Mouse (Mus musculus): ENCODE data around the gene Hmga1. TPM values are rescaled to one million over a fixed set of nuclear protein-coding genes. Genes with fewer than 3 reads are reported as not detected.

Gene Hmga1
- total RNA-seq, 2 experiments from 2014 or later = 31.9 to 32.7 TPM

GRCm38 (mm10) chr17:27583185-27583894 is 27.0 kb downstream of the Hmga1 start:
- no peak for DNase-seq (ENCODE audit: low spot score)

- peak; percentile 49 for DNase-seq (ENCODE audit: low spot score)
These were observed 30.4 kb downstream of the Hmga1 start for GRCm38 (mm10) chr17:27586661-27587060.

DNA sequence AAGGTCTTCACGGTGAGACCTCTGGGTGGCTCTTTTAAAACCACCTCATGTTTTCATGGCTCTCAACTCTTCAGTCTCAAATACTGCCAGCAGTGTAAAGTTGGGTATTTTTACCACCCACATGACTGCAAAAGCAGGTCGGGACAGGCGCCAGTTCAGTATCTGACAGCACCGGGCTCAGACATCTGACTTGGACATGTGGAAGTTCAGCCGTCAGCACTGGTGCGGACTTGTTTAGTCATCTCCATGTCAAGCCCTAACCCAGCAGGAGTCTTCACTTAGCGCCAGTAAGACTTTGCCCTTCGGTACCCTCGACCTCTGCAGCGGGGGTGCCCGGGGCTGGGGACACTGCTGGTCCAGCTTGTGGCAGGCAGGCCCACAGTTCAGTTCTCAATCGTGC is 31.0 kb downstream of the Hmga1 start:
- peak; percentile 83 for DNase-seq (ENCODE audit: low spot score)

- no peak for DNase-seq (ENCODE audit: low spot score)
These were observed 31.9 kb downstream of the Hmga1 start for GRCm38 (mm10) chr17:27588231-27588630.

DNA sequence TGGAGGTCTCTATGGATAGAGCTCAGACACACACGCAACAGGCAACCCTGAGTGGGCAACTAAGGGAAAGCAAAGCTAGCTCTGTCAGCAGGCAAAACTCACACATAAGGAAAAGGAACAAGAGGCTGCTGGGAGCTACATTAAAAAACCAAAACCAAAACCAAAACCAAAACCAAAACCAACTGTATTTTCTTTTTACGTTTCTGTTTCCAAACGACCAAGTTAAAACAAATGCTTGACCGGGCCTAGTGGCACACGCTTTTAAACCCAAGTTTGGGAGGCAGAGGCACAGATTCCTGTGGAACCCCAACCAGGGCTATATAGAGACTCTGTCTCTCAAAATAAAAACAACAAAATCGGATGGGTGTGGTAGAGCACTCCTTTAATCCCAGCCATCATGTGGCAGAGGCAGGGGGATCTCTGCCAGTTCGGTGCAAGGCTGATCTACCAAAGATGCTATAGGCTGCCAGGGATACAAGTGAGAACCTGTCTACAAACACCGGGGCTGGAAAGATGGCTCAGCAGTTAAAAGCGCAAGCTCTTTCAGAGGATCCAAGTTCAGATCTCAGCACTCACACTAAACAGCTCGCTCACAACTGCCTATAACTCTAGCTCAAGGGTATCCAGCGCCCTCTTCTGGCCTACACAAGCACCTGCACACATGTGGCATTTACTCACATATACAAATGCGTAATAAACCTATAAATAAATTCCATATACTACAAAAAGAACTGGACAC is 35.7 kb downstream of the Hmga1 start:
- no peak for DNase-seq (ENCODE audit: low spot score)

GRCm38 (mm10) chr17:27592565-27592910 is 36.2 kb downstream of the Hmga1 start:
- DNase-seq (ENCODE audit: low spot score) = no peak

DNA sequence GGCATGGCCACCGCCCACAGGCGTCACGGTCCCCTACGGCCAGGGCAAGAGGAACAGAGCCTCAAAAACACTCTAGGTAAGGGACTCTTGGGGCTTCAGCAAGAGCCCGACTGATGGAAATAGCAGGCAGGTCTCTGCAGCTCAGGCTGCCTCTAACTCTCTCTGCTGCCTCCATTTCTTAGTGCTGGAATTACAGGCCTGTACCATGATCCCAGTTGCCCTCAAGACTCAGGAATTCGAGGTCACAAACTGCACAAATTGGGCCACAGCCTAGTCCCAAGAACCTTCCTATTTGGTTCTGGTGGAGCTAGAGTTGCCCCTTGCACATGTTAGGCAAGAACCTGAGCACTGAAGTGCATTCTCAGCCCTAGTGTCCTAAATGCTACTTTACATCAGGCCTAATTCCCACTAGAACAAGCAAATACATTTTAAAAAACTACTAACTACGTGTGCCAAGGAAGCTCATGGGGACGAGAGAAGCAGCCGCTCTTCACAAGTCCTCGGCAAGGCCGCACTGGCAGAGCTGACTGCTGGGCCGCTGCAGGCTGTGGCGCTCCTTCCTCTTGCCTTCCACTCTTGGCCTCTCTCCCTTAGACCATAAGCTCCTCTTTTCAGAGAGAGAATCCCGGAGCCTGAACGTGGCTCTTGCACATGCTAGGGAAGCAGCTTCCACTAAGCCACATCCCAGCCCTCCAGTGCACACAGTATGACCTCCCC is 39.5 kb downstream of the Hmga1 start:
- no peak for DNase-seq (ENCODE audit: low spot score)

DNA sequence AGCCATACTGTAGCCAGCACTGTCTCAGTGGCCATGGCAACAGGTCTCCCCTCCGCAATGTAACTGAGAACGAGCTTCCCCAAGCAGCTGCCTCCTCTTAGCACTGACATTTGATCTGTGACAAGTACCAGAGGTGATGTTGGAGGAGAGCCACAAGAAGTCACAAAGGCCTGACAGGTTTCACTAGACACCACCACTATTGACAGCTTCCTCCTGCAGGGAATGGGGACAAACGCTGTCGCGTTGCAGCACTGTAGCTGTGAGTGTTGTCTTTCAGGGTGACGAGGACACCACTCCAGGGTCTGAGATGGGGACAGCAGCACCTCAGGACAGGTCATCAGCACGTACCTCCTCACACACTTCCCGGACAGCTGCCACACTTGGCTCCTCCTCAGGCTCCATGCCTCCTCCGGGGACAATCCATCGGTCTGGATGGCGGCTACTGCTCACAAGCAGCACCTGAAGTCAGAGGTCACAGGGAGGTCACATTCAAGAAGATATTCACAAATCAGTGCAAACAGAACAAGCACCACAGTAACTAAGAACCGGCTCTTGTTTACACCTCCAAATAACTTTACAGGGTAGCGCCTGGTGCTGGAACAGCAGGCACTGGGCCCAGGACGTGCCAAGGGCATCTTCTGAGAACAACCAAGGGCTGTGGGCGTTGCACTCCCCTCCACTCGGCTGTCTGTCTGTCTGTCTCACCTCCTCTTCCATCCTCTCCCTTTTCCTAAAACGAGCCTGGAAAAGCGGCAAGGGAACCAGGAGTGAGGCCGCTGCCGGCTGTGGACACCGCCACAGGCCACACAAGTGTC is 40.3 kb downstream of the Hmga1 start:
- DNase-seq (ENCODE audit: low spot score) = peak; percentile 59

GRCm38 (mm10) chr17:27600286-27600685 is 44.0 kb downstream of the Hmga1 start:
- DNase-seq (ENCODE audit: low spot score) = no peak

GRCm38 (mm10) chr17:27600869-27601268 is 44.6 kb downstream of the Hmga1 start:
- no peak for DNase-seq (ENCODE audit: low spot score)

DNA sequence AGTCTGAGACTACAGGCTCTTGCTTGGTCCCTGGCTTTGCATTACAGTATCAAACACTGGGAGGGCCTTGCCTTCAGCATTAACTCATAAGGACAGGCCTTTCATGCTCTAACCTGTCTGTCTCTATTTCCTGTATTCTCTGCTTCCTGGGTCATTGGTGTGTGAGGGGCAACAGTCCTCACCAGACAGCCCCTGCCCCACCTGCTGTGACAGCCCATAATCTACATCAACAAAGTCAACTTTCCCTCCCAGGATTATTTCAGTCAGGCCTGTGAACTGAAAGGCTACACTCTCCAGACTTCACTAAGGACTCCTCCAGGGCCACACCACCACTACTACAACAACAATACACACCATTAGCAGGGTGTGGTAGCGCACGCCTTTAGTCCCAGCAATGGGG is 46.7 kb downstream of the Hmga1 start:
- DNase-seq (ENCODE audit: low spot score) = no peak

DNA sequence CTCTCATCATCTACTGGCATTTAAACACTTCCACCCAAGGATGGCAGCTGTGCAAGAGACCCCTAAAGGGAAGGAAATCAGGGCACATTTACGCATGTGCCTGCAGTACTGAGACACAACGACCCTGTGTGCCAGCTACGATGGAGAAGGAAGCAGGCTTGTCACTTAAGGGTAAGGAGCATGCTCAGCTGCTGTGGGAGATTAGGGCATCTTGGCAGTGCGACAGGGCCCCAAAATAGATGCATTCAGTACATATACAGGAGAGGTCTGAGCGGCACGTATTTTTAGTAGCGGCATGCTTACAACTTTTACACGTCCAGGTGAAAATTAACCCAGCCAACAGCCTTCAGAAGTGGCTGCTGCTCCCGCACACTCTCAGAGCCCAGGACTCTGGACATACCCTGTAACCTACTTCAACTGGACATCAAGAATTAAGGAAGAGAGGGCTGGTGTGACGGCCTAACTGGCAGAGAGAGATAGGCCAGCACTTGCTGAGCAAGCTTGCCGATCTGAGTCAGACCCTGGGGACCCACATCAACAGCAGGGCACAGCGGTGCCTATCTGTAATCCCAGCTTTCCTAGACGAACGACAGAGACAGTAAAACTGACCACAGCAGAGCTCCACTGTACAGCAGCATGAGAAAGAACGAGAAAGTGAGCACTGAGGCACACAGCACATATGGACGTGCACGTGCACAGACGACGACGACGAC is 47.4 kb downstream of the Hmga1 start:
- DNase-seq (ENCODE audit: low spot score) = peak; percentile 84

GRCm38 (mm10) chr17:27609576-27609975 is 53.3 kb downstream of the Hmga1 start:
- DNase-seq (ENCODE audit: low spot score) = no peak

- no peak for DNase-seq (ENCODE audit: low spot score)
These were observed 54.6 kb downstream of the Hmga1 start for GRCm38 (mm10) chr17:27610679-27611518.

DNA sequence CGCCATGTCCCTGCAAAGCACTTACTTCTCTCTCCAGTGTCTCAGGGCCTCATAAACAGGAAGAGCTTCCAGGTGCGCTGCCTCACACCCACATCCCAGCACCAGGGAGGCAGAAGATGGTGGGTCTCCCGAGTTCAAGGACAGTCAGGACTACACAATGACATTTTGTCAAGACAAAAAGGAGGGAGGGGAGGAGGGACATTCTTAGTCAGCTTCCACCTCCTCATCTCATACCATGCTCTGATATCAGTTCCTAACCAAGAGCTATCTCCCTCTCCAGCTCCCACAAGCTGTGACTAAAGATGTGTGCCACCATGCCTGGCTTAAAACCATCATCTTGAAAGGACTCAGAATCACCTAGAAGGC is 55.2 kb downstream of the Hmga1 start:
- DNase-seq (ENCODE audit: low spot score) = no peak

DNA sequence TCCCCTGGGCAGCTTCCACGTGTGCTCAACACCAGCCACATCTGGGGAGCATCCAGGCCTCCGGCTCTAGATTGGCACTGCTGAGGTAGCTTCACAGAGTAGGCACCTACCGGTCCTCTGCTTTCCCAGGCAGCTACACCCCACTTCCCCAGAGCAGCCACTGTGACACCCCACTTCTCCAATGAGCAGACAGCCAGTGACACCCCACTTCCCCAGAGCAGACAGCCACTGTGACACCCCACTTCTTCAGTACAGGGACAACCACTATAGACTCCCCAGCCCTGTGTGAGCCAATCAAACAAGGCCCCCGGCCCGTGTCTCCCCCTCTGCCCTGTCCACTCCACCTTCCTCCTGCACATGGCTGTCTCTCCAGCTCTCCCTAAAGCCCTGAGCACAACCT is 55.7 kb downstream of the Hmga1 start:
- DNase-seq (ENCODE audit: low spot score) = no peak

GRCm38 (mm10) chr17:27613016-27613415 is 56.7 kb downstream of the Hmga1 start:
- DNase-seq (ENCODE audit: low spot score) = no peak
